24 mouse cellular contexts compared by ENCODE assay signal in the genomic region with DNA sequence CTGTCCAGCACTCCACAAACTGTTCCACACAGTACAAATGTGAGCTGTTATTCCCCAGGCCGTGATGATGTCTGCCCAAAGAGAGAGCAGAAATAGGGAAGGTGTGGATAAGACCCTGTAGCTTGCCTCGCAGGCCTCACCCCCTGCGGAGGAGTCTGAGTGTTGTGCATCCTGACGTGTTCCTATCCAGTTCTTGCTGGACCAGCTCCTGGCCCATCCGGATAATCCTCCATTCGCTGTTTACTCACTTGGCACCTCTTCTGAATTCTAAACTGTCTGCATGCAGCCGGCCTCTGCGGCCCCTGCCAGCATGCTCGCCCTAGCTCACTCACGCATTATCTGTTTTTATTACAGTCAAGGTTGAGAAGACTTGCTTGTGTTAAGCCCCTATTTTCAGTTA. TPM values are rescaled to one million over a fixed set of nuclear protein-coding genes. Genes with fewer than 3 reads are reported as not detected.
DNase-seq lines count a peak whose midpoint lies in the region; ATAC-seq and TF ChIP-seq lines count a peak whose summit lies in the region.
"Had no signal": no experiment of that assay in that cellular context is flagged by ENCODE, and none has a peak within 500 bp of the region (broad histone marks: within the 10 kb centered on the region; RNA-seq: fewer than 3 reads in every experiment).

No protein-coding gene starts in this region.

- no peak for TF ChIP-seq CTCF in midbrain, postnatal 0 days (IDR thresholded peaks at IDR 0.05)

- H3K9ac ChIP-seq in hindbrain, embryonic 15.5 days, result no peak overlapping the region
- H3K9ac ChIP-seq in hindbrain, embryonic 12.5 days, result no peak overlapping the region
- H3K9ac ChIP-seq in midbrain, embryonic 14.5 days (replicated peaks; ENCODE audit: low read length), result no peak overlapping the region
- H3K9ac ChIP-seq in midbrain, postnatal 0 days (replicated peaks; ENCODE audit: low read length, poor library complexity, severe bottlenecking), result no peak overlapping the region
- H3K9ac ChIP-seq: embryonic facial prominence, embryonic 12.5 days; limb, embryonic 12.5 days; liver, embryonic 12.5 days; lung, embryonic 15.5 days; neural tube, embryonic 12.5 days had no signal

- H3K4me2 ChIP-seq in hindbrain, embryonic 15.5 days, result no peak overlapping the region
- H3K4me2 ChIP-seq in hindbrain, embryonic 12.5 days (replicated peaks), result no peak overlapping the region
- H3K4me2 ChIP-seq in midbrain, embryonic 14.5 days (ENCODE audit: low read length), result no peak overlapping the region
- no peak overlapping the region for H3K4me2 ChIP-seq in midbrain, postnatal 0 days (ENCODE audit: low read depth, low read length, poor library complexity, severe bottlenecking)
- H3K4me2 ChIP-seq: embryonic facial prominence, embryonic 12.5 days; limb, embryonic 12.5 days; liver, embryonic 12.5 days; lung, embryonic 15.5 days; neural tube, embryonic 12.5 days had no signal

- H3K9me3 ChIP-seq in hindbrain, embryonic 15.5 days, result no peaks in the 10 kb centered on the region
- H3K9me3 ChIP-seq in hindbrain, embryonic 12.5 days (replicated peaks), result no peaks in the 10 kb centered on the region
- H3K9me3 ChIP-seq in midbrain, embryonic 14.5 days (ENCODE audit: control insufficient read depth, low read length), result no peaks in the 10 kb centered on the region
- H3K9me3 ChIP-seq in midbrain, embryonic 10.5 days (replicated peaks), result no peaks in the 10 kb centered on the region
- H3K9me3 ChIP-seq in midbrain, postnatal 0 days (ENCODE audit: low read length), result no peaks in the 10 kb centered on the region
- H3K9me3 ChIP-seq: embryonic facial prominence, embryonic 12.5 days; G1E; heart, embryonic 10.5 days; limb, embryonic 12.5 days; liver, embryonic 12.5 days; lung, embryonic 15.5 days; neural tube, embryonic 12.5 days had no signal

- ATAC-seq in hindbrain, embryonic 15.5 days (ENCODE audit: low FRiP score, low read depth), result no peak
- no peak for ATAC-seq in hindbrain, embryonic 12.5 days (ENCODE audit: low FRiP score)
- ATAC-seq in midbrain, embryonic 14.5 days (ENCODE audit: low FRiP score, low TSS enrichment), result no peak
- peak; percentile 33; the same call in 1 of the 2 replicates for ATAC-seq in midbrain, postnatal 0 days (ENCODE audit: low FRiP score)
- ATAC-seq: activated CD4-positive, CD25-positive, alpha-beta regulatory T cell, adult 4 months; forebrain, embryonic 14.5 days; liver, embryonic 12.5 days had no signal

- H3K27me3 ChIP-seq in hindbrain, embryonic 15.5 days, result no peaks in the 10 kb centered on the region
- no peaks in the 10 kb centered on the region; the same call in 1 of the 2 replicates for H3K27me3 ChIP-seq in hindbrain, embryonic 12.5 days
- H3K27me3 ChIP-seq in midbrain, embryonic 14.5 days (ENCODE audit: control insufficient read depth, insufficient read depth, low read length), result no peaks in the 10 kb centered on the region
- H3K27me3 ChIP-seq in midbrain, embryonic 10.5 days (ENCODE audit: low read depth, poor library complexity, severe bottlenecking), result no peaks in the 10 kb centered on the region
- H3K27me3 ChIP-seq in midbrain, postnatal 0 days (ENCODE audit: insufficient read depth, low read length), result no peaks in the 10 kb centered on the region
- H3K27me3 ChIP-seq: embryonic facial prominence, embryonic 12.5 days; lung, embryonic 15.5 days; neural tube, embryonic 12.5 days had no signal

- peak overlapping the region; percentile 49 for H3K27ac ChIP-seq in hindbrain, embryonic 15.5 days (replicated peaks)
- no peak overlapping the region for H3K27ac ChIP-seq in hindbrain, embryonic 12.5 days
- H3K27ac ChIP-seq in midbrain, embryonic 14.5 days (replicated peaks; ENCODE audit: low read depth, low read length), result 0 out of 2 replicates have a peak overlapping the region, but pooled peaks have one; percentile 27
- H3K27ac ChIP-seq in midbrain, embryonic 10.5 days (replicated peaks), result no peak overlapping the region
- peak overlapping the region; percentile 14; the same call in 1 of the 2 replicates for H3K27ac ChIP-seq in midbrain, postnatal 0 days (ENCODE audit: low read depth, low read length)
- H3K27ac ChIP-seq: embryonic facial prominence, embryonic 12.5 days; heart, embryonic 10.5 days; limb, embryonic 12.5 days; liver, embryonic 12.5 days; lung, embryonic 15.5 days; macrophage; neural tube, embryonic 12.5 days had no signal

- DNase-seq in cerebellum, adult 18-20 months, result peak; percentile 58 to 64
- no peak for DNase-seq in cerebellum, adult 8-10 months
- peak; percentile 49 for DNase-seq in midbrain, embryonic 14.5 days
- DNase-seq in midbrain, embryonic 10.5 days (ENCODE audit: low spot score), result no peak
- no peak for DNase-seq in midbrain, postnatal 0 days (ENCODE audit: low spot score)
- no peak for DNase-seq in spleen, adult 18-20 months
- DNase-seq: adrenal gland, postnatal 10 days; kidney, adult 18-20 months; kidney, postnatal 10 days; thymus, postnatal 14 days had no signal

- 58% methylated on average over 10 of the region's 10 CpGs for WGBS in hindbrain, embryonic 15.5 days
- 76% methylated on average over 10 of the region's 10 CpGs for WGBS in hindbrain, embryonic 12.5 days
- 58% methylated on average over 10 of the region's 10 CpGs for WGBS in midbrain, embryonic 14.5 days
- 82% methylated on average over 10 of the region's 10 CpGs for WGBS in midbrain, embryonic 10.5 days
- WGBS in midbrain, postnatal 0 days, result 50% methylated on average over 10 of the region's 10 CpGs

- no peaks in the 10 kb centered on the region for H3K36me3 ChIP-seq in hindbrain, embryonic 15.5 days
- H3K36me3 ChIP-seq in hindbrain, embryonic 12.5 days, result no peaks in the 10 kb centered on the region
- H3K36me3 ChIP-seq in midbrain, embryonic 14.5 days (ENCODE audit: control insufficient read depth, insufficient read depth, low read length), result no peaks in the 10 kb centered on the region
- no peaks in the 10 kb centered on the region for H3K36me3 ChIP-seq in midbrain, embryonic 10.5 days
- H3K36me3 ChIP-seq in midbrain, postnatal 0 days (ENCODE audit: insufficient read depth, low read length), result no peaks in the 10 kb centered on the region; the same call in 1 of the 2 replicates
- H3K36me3 ChIP-seq: embryonic facial prominence, embryonic 12.5 days; G1E; heart, embryonic 10.5 days; limb, embryonic 12.5 days; liver, embryonic 12.5 days; lung, embryonic 15.5 days; neural tube, embryonic 12.5 days had no signal

- H3K4me3 ChIP-seq in hindbrain, embryonic 15.5 days, result no peak overlapping the region
- no peak overlapping the region for H3K4me3 ChIP-seq in hindbrain, embryonic 12.5 days
- H3K4me3 ChIP-seq in midbrain, embryonic 14.5 days (replicated peaks; ENCODE audit: low read depth, low read length), result no peak overlapping the region
- no peak overlapping the region for H3K4me3 ChIP-seq in midbrain, embryonic 10.5 days
- no peak overlapping the region for H3K4me3 ChIP-seq in midbrain, postnatal 0 days (ENCODE audit: low read depth, low read length)
- H3K4me3 ChIP-seq: embryonic facial prominence, embryonic 12.5 days; erythroblast, embryonic 14.5 days; heart, embryonic 10.5 days; limb, embryonic 12.5 days; liver, embryonic 12.5 days; lung, embryonic 15.5 days; neural tube, embryonic 12.5 days had no signal

- peaks cover 22% of the 10 kb centered on the region for H3K4me1 ChIP-seq in hindbrain, embryonic 15.5 days (replicated peaks)
- H3K4me1 ChIP-seq in hindbrain, embryonic 12.5 days, result peaks cover 8% of the 10 kb centered on the region
- peaks cover 23% of the 10 kb centered on the region for H3K4me1 ChIP-seq in midbrain, embryonic 14.5 days (ENCODE audit: control insufficient read depth, insufficient read depth, low read length)
- peaks cover 50% of the 10 kb centered on the region for H3K4me1 ChIP-seq in midbrain, embryonic 10.5 days
- no peaks in the 10 kb centered on the region for H3K4me1 ChIP-seq in midbrain, postnatal 0 days (ENCODE audit: insufficient read depth, low read length)
- H3K4me1 ChIP-seq: embryonic facial prominence, embryonic 12.5 days; heart, embryonic 10.5 days; limb, embryonic 12.5 days; liver, embryonic 12.5 days; lung, embryonic 15.5 days had no signal

RNA-seq across cellular contexts. Expression of a gene that starts 15.5 kb away (rescaled TPM):
- 17.4 and 21.0 TPM in 2 replicates for polyA plus RNA-seq in hindbrain, embryonic 15.5 days (2015; fragmentation: Nextera tagmentation; extraction: Ambion mirVana)
- 6.2 and 7.6 TPM in 2 replicates for polyA plus RNA-seq in hindbrain, embryonic 12.5 days (2016; fragmentation: Nextera tagmentation; extraction: Ambion mirVana)
- 10.1 and 15.4 TPM in 2 replicates for polyA plus RNA-seq in midbrain, embryonic 14.5 days (2014; fragmentation: Nextera tagmentation; extraction: Ambion mirVana)
- 1.6 and 2.2 TPM in 2 replicates for polyA plus RNA-seq in midbrain, embryonic 10.5 days (2016; fragmentation: Nextera tagmentation; extraction: Ambion mirVana)
- 138 and 140 TPM in 2 replicates for total RNA-seq in midbrain, postnatal 0 days (2014; rRNA removed)
- 14.7 and 19.0 TPM in 2 replicates for polyA plus RNA-seq in midbrain, postnatal 0 days (2015; fragmentation: Nextera tagmentation; extraction: Ambion mirVana)
- total RNA-seq: monocyte, adult 5-6 weeks had no signal
- polyA plus RNA-seq: erythroblast, embryonic 14.5 days; G1E; macrophage had no signal

RNA-seq across cellular contexts. Expression of a gene that starts 52.8 kb away (rescaled TPM):
- polyA plus RNA-seq in hindbrain, embryonic 15.5 days (2015; fragmentation: Nextera tagmentation; extraction: Ambion mirVana), result 0.98 and 1.5 TPM in 2 replicates
- 1.4 and 1.7 TPM in 2 replicates for polyA plus RNA-seq in hindbrain, embryonic 12.5 days (2016; fragmentation: Nextera tagmentation; extraction: Ambion mirVana)
- 0.91 and 1.1 TPM in 2 replicates for polyA plus RNA-seq in midbrain, embryonic 14.5 days (2014; fragmentation: Nextera tagmentation; extraction: Ambion mirVana)
- 0.70 and 1.4 TPM in 2 replicates for polyA plus RNA-seq in midbrain, embryonic 10.5 days (2016; fragmentation: Nextera tagmentation; extraction: Ambion mirVana)
- total RNA-seq in midbrain, postnatal 0 days (2014; rRNA removed), result 6.2 and 8.7 TPM in 2 replicates
- 2.2 and 2.3 TPM in 2 replicates for polyA plus RNA-seq in midbrain, postnatal 0 days (2015; fragmentation: Nextera tagmentation; extraction: Ambion mirVana)
- total RNA-seq: G1E; monocyte, adult 5-6 weeks had no signal
- polyA plus RNA-seq: activated CD4-positive, CD25-positive, alpha-beta regulatory T cell, adult 4 months; erythroblast, embryonic 14.5 days; G1E had no signal

Comparison
In these comparisons a context has a peak if more than half of its experiments do, and no peak if none do; other contexts are left out.
1. DNase-seq: peak in cerebellum, adult 18-20 months (2 of 2) and midbrain, embryonic 14.5 days (single experiment); none in cerebellum, adult 8-10 months (single experiment), midbrain, embryonic 10.5 days (single experiment), midbrain, postnatal 0 days (single experiment) and spleen, adult 18-20 months (0 of 2).
2. H3K27ac ChIP-seq: peak in hindbrain, embryonic 15.5 days (single experiment), midbrain, embryonic 14.5 days (single experiment) and midbrain, postnatal 0 days (single experiment); none in hindbrain, embryonic 12.5 days (single experiment) and midbrain, embryonic 10.5 days (single experiment).